Mouse (Mus musculus): ENCODE measurements around the gene Pprc1.

The Pprc1 gene

DNA sequence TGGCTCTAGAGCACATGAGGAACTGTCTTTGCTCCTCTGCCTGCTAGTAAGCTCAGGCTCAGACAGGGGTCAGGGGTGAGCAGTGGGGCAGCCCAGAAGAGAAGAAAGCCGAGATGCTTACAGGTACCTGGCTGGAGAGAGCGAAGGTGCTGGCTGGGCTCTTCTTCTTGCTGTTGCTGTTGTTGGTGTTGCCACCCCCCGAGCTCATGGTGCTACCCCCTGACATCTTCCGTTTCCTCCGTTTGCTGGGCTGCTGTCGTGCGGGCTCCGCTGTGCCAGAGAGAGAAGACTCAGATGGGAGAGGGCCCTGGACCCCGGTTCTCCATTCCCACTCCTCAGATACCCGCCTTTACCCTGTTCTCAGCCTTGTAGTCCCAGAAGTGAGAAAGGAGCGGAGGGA, 10.8 kb upstream of the Pprc1 start:
- no peak for DNase-seq (ENCODE audit: low spot score in 2 of 2)

DNA sequence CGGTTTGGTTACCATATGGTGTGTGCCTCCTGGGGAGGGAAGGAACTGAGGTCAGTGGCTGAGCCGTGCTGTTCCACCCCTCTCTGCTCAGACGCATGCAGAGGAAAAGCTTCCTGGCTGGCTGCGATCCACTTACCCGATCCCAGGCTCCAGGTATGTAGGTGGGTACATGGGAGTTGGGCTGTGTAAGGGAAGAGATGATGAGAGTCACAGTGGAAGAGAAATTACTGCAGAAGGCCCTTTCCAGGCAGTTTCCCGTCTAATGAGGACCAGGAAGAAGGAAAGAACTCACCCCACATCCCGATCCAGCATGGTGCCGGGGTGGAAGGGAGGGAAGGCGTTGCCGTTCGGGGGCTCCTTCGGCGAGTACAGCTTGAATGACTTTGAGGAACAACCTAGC, 8.7 kb upstream of the Pprc1 start:
- DNase-seq (ENCODE audit: low spot score in 2 of 2) = no peak

DNA sequence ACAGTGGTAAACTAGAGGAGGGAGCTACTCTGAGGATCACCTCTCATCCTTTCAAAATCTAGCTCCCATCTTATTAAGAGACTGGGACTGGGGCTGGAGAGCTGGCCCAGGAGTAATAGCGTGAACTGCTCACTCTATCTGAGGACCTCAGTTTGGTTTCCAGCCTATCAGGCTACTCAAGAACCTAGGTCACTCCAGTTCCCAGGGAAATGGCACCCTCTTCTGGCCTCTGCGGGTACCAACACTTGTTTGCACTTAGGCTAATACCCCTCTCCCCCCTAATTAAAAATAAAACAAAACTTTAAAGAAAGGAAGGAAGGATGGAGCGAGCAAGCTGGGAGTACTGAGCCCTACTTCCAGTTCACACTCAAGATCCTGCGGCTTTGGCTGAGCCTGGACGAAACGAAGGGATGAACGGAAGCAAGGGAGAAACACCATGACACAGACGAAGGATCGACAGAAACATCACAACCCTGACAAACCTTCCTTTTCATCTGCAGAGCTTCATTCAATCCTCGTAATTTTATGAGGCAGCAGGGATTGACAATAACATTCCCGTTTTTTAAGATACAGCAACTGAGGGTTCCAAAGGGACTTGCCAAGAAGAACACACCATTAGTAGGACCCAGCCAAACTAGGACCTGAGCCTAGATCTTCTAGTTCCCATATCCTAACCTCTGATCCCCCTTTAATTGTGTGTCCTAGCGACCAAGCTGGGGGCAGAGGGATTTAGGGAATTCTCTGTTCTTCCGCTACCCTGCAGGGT, 8.0 kb upstream of the Pprc1 start:
- DNase-seq (ENCODE audit: low spot score in 2 of 2) = peak; percentile 50 to 75

DNA sequence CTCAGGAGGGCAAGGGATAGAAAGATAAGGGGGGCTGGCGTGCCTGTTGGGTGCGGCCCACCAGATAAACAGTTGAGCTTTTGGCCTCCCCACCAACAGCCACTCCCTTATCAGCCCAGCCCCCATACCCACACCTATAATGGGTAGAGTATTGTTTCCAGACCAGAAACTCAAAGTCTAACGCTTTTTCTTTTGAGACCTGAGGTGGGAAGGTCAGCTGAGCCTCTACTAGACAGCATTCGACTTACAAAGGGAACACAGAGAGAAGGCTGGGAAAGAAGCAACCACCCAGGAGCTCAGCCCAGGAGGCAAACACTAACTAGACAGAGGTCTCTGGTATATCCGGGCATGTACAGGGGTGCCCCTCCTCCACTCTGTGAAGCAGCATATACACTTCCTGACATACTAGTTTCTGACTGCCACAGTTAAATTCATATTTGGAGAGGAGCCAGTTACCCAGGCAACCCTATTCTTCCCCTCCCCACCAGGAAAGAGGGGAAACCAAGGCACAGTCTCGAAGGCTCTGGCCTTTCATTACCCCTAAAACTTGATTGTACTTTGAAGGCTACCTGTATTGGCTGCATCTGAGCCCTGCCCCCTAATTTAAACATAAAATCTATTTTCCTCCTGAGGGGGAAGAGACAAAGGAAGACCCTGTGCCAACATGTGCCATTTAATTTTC, 7.3 kb upstream of the Pprc1 start:
- peak; percentile 56 to 60 for DNase-seq (ENCODE audit: low spot score in 2 of 2)

DNA sequence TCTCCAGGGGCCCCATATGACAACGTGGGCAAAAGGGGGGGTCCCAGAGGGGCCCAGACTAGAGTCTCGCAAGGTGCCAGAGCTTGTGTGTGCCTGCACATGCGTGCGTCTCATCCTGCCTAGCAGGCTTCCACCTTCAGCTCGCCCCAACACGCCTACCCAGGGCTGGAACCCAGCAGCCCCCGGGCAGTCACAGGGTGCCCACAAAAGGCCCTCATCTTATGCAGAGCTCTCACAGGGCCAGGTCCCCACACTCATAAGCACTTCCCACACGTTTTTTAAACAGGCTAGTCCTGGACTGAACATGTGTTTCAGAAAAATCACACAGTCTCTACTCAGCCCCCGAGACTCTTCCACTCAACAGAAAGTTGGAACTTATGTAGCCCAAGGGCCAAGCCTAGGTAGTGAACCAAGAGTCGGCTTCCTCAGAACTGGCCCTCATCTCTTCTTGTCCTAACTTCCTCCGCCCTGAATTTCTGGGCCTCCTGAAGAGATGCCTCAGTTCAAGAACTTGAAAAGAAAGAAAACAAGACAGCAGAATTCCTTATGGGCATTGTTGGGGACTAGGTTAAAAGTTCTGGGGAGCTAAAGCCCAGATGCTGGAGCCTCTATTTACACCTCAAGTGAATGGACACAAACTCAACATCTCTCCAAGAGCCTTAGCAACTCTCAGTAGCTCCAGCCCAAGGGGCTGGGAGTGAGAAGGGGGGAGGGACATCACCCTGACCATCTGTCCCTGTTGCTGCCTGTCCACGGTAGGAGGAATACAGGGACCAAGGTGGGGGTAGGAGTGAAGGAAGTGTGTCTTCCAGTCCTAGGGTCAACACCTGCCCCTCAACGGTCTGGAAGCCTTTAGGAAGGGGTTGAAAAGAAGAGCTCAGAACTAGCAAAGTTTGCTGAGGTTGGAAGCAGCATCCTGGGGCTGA, 6.5 kb upstream of the Pprc1 start:
- peak; percentile 58 to 63 for DNase-seq (ENCODE audit: low spot score in 2 of 2)

DNA sequence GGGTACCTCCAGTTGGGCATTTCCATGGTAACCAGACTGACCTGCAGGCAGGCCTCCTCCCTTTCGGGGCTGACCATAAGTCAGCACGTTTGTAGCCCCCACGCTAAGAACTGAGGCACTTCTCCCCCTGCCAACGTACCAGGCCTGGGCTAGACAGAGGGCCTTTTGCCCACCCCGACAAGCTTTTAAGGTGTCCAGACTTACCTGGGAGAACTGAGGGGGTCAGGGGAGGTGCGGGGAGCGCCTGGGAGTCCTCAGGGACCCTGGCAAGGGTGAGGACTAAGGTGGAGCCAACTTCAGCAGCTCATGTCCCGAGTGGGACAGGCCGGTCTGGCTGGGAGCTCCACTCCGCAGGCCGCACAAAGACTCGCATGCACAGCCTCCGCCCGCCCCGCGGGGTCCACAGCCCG, 5.8 kb upstream of the Pprc1 start:
- peak; percentile 52 to 69 for DNase-seq (ENCODE audit: low spot score in 2 of 2)

DNA sequence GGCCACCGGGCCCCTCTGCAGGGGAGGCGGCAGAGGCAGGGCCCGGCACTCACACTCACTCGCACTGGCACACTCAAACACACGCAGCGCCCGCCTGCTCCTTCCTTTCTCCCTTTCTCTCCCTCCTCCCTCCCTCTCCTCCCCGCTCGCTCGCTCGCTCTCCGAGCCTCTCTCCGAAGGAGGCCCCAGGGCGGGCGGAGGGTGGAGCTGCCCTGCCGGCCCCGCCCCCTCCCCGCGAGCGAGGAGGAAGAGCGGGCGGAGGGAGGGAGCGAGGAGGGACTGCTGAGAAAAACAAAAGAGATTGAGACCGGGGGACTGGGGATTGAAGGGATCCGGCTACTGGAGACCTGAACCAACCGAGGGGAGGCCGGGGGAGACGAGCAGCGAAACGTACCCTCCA, 5.2 kb upstream of the Pprc1 start:
- peak; percentile 86 to 95 for DNase-seq (ENCODE audit: low spot score in 2 of 2)

DNA sequence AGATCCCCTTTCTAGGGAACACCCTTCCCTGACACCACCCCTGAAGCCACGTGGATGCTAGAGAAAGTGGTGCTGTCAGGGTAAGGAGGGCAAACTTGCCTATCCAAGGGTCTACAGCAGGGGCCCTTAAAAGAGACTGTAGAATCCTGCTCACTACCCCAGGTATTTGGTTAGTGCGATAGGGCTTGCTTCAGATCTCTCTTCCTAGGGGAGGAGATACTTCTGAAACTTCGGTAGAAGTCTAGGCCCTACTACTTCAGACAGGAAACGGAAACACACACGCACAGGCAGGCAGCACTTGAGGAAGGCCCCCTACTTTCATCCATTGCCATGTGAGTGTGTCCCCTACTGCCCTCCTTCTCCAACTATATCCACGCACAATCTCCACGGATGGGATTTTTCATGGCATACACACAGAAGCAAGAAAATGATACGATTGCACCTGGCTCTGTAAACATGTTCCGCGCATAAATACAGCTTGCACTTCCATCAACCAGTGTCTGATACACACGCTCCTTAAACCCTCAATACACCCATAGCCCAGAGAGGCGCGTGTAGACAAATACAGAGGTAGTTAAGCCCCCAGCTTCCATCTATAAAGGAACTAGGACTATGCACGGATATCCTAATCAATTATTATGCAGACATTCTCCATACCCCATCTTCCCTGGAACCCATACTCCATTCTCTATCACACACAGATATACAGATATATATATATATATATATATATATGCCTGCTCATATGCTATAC, 4.4 kb upstream of the Pprc1 start:
- peak; percentile 40 to 53 for DNase-seq (ENCODE audit: low spot score in 2 of 2)

DNA sequence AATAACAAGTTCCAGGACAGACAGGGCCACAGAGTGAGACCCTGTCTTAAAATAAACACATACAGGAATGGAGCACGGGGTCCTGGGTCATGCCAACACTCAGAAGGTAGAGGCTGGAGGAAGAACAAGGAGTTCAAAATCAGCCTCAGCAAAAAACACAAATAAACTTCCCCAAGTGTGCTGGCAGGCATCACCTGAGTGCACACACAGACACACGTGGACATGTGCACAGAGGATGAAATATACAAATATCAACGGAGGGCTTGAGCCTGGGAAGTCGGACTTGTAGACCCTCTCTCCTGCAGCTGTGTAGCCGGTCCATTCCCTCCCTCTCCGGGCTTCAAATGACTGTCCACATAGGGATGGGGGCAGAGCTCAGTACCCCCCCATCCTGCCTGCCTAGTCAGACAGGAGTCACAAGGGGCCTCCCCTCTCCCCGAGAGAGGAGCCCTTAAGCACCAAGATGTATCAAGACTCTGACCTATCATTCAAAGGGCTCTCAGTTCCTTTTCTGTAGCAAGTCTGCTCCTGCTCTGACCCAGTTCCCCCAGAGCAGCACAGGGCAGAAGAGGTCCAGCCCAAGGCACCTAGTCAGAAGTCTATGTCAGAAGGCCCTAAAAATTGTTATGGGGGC, 3.3 kb upstream of the Pprc1 start:
- DNase-seq (ENCODE audit: low spot score in 2 of 2) = peak in 1 of 2 experiments; percentile 44

DNA sequence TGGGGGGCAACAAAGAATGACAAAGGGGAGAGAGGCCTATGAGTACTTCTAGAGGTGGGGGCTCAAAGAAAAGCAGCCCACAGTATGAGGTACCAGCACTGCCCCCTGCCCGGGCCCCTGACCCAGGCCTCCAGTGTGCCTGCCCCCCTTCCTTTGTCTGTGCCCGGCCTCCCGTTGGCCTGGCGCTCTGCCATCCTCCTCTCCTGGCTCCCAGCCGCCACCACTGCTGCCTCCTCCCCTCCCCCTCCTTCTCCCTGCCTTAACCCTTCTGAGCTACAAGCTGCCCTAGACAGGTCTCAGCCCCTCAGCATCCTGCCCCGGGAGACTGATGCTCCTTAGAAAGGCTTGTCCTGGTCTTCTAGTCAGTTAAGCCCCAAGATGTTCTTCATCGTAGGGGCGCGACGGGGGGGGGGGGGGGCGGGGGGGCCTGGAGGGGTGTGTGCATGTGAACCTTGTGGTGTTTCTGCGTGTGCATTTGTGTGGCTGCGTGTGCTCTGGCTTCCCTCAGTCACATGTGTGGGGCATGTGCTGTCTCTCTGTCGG, 2.7 kb upstream of the Pprc1 start:
- peak in 1 of 2 experiments; percentile 80 for DNase-seq (ENCODE audit: low spot score in 2 of 2)

DNA sequence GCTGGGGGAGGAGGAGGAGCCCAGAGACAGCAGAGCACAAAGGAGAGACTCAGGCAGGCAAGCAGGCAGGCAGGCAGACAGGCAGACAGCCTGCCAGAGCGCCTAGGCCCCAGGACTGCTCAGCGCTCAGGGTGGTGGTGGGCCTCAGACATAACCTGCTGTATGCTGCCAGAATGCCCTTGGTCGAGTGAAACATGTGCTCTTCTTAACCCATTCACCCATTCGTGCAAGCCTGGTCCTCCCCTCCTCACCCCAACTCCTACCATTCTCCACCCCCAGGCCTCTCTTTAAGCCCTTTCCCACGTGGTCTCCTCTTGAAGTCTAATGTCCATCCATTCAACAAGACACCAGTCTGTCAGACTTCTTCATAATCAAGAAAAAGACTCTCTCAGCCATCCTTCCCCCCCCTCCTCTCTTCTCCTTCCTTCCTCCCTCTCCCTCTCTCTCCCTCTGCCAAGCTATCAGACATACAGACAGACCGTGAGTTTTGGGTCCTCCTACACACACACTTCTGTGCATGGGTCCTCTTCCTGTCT, 2.1 kb upstream of the Pprc1 start:
- peak in 1 of 2 experiments; percentile 50 for DNase-seq (ENCODE audit: low spot score in 2 of 2)

DNA sequence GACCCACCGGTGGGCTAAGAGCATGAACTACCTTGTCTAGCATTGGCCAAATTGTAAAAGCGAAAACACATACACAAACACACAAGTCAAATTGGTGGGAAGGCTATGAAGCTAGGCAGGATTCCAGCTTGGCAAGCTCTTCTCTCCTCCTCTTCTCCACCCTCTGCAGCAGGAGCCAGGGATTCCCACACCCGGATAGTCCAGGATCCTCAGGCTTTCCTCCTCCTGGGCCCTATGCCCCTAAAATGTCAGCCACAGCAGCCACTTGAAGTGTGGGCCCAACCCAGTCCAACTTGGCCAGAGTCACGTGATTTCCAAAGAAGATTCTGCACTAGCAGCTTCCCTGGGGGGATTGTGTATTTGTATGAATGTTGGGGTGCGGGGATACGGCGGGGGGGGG, 1.3 kb upstream of the Pprc1 start:
- DNase-seq (ENCODE audit: low spot score in 2 of 2) = no peak

DNA sequence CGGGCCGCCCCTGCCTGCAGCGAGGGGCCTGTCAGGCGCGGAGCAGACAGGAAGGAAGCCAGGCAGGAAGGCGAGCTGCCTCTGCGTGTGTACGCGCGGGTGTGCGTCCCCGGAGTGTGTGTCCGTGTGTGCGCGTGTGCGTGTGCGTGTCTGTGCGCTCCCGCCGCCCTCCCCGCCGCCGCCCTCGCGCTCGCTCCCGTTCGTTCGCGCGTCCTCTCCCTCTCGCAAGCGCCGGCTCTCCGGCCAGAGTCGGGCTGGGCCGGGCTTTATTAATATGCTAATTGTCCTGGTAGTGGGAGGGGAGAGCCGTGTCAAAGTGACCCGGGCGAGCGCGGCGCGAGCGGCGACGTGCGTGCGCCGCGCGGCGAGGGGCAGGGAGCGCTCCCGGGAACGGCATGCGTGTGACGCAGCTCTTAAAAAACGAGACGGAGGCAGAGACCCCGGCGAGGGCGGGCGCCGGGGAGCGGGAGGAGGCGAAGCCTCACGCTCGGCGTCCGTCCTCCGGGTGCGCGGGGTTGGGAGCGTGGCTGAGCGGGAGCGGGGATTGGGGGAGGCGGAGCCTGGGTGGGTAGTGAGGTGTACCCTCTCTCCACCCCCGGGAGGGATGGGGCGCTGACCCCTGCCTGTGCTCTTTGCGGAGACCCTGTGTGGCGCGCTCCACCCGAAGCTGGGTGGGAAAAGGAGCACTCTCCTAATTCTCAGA, 458 bp downstream of the Pprc1 start, which contains the start of gene Ldb1:
Ldb1 (minus strand) TSS at position 222 of the 703 bp plus-strand sequence.
- DNase-seq (ENCODE audit: low spot score in 2 of 2) = peak; percentile 69 to 76

DNA sequence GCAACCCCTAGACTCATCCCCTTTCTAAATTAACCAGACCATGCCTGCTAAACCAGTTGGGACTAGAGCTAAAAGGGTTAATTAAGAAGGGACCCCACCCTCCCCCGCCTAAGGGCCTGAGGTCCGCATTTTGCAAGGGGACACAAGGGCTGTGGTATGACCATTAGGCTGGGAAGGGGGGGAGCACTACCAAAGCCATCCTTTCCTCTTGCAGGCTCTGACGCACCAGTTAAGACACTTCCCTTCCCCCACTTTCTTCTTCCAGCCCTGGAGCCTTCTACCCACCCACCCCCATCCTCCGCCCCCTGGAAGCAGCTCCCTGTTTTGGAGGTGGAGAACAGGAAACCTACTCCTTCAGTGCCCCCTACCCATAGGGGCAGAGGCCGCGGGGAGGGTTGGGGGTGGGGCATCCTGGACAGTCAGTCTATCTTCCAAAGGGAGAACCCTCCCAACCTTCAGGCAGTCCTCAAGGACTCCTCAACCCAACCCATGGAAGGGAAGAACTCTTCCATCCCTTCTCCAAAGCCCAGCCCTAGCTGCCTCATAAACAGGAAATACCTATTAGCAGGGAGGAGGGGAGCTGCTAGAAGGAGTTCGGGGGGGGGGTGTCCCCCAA, 1.1 kb downstream of the Pprc1 start:
- DNase-seq (ENCODE audit: low spot score in 2 of 2) = peak in 1 of 2 experiments; percentile 34

DNA sequence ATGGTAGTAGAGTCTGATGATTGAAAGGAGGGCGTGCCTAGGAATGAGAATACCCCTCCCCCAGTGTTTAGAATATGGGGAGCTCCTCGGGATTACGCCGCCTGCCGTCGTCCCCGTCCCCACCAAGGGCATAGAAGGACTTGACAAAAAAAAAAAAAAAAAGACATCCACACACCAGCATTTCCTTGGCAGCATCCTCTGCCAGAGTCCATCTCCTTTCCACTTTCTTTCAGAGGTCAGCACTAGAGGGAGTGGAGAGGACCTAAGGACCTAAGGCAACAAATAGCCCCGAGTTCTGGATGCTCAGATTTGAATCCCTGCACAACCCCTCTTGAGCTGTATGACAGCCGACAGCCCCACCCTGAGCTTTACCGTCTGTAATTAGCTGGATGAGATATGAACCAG, 1.9 kb downstream of the Pprc1 start:
- no peak for DNase-seq (ENCODE audit: low spot score in 2 of 2)

DNA sequence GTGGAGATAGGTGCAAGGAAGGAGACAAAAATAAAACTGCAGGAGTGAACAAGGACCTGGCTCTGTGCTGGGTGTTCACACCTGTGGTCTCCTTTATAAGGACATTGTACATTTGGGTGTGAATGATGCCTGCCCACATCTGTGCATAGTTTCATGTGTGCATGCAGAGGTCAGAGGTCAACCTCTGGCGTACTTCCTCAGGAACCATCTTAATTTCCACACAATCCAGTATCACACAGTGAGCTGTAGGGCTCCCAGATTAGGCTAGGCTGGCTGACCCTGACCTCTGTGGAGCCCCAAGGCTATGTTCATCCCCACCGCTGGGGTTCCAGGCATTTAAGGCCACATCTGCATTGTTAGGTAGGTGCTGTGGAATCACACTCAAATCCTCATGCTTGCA, 2.7 kb downstream of the Pprc1 start:
- no peak for DNase-seq (ENCODE audit: low spot score in 2 of 2)

DNA sequence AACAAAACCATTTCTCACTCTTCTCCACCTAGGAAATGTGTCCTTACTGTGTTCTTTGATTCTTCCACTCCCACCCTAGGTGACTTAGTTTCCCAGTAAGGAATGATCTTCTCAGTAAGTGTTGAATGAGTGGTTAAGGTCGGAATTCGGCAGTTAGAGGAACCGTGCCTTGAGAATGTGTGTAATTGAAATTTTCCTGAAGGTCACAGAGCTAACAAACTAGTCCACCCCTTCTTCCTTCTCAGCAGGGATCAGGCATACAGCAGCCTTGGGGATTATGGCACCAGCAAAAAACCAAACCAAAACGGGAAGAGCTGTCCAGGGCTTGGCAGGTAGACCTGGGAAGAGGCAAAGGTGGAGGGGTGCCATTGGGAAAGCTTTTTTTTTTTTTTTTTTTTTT, 4.4 kb downstream of the Pprc1 start:
- no peak for DNase-seq (ENCODE audit: low spot score in 2 of 2)

DNA sequence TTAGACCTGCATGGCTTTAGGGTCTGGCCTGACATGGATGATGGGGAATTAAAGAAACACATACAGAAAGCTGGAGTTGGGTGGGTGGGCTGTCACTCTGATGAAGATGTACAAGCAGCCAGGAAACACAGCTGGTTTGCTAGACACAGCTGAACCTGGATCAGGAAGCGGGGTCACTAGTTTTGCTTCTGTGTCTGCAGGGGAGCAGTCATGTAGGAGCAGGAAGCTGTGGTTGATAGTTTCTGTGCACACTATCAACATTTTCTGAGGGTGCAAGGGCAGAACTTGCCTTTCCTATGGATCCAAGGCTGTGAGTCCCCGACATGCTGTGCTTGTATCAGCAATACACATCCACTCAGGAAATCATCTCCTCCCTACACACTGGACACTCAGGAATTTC, 5.8 kb downstream of the Pprc1 start:
- peak in 1 of 2 experiments; percentile 31 for DNase-seq (ENCODE audit: low spot score in 2 of 2)

DNA sequence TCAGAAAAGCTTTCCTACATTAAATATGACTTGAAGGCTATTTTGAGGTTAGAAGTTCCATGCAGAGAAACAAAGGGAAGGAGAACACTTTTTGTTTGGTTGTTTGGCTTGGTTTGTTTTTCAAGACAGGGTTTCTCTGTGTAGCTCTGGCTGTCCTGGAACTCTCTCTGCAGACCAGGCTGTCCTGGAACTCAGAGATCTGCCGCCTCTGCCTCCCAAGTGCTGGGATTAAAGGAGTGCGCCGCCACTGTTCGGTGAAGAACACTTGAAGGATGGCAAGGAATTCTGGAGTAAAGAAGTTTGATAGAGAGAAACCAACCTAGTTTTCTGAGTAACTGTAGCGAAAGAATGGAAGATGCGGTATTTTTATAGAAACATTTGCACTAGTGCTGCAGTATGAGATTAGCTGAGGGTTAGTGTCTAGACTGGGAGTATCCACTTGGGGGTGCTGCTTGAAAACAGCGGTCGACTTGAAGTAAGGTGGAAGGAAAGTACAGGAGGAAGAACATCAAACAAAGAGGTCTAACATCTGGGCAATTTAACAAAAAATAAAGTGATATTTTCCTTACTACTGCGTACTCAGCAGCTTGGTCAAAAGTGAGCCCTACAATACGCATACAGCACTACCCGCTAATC, 11.2 kb downstream of the Pprc1 start:
- peak in 1 of 2 experiments; percentile 66 for DNase-seq (ENCODE audit: low spot score in 2 of 2)

Measured in spleen, postnatal 10 days (tissue).